Mouse (Mus musculus): ENCODE measurements at regions not wholly inside any gene's neighbourhood (a gene's known extent, or its start where the extent isn't known, plus 50 kb on each side); places are given as distances from the start of the nearest gene placed in this dataset.

DNA sequence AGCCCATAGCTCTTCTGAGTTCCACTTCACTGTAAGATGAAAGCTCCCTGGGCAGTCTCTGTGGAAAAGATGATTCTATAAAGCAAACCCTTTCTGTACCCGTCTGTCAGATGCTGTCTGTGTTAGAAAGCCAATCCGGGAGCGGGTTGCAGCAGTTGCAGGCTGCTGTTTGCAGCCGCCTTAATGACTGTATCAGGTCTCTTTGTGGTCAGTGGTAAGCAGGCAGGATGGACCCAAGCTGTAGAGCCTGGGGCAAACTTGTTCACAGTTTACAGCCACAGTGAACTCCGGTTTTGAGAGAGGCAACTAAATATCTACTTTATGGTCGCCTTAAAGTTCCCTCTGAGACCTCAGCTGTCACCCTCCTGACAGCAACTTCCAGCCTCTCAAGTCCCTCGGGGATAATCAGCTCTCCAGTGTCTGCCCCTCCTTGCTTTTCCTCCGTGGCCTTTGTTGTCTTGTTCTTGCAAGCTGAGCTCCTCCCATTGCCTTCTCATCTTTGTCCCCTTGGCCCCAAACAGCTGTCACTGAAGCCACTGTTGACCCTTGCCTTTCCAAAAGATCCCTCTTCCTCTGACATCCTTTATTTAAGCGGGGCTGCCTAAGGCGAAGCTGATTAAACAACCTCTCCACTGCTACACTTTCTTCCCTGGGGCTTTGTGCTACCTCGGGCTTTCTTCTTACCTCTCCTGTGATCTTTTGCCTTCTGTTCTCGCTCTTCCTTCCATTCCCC lies 565.1 kb downstream of the Bnc2 start:
- DNase-seq = no peak

DNA sequence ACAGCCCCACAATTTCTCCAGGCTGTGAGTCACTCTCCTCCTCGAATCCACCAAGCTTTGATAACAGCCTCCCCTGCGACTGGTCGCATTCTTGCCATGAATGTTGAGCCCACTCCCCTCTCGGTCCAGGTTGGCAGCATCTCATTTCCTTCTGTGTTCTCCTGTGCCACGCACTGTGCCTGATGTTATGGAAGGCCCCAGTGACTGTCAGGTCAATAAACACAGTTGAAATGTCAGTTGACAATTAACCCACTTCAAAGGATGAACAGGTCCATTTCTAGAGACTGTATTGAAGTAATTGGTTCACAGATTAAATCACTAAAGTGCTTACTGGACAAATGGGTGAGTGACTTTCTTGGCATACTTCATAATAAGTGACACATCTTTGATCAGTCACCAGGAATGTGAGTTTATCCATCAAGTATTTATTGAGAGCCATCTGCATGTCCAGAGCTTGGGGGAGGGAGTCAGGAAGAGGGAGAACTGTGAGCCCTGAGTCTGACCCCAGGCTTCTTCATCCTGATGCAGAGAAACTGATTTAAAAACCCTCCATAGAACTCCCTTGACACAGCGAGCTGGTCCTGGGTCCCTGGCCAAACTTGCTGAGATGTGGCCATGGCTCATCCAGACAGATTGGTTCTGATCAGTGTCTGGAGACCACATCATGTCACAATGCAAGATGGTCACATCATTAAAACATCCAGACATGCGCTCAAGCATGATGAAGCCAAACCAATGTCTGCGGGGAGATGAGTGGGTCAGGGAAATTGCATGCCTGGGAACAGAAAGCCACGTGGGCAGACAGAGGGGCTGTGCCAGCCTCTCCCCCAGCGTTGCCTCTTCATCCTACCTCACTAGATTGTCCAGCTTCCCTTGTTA lies 560.7 kb downstream of the Bnc2 start:
- no peak for DNase-seq

DNA sequence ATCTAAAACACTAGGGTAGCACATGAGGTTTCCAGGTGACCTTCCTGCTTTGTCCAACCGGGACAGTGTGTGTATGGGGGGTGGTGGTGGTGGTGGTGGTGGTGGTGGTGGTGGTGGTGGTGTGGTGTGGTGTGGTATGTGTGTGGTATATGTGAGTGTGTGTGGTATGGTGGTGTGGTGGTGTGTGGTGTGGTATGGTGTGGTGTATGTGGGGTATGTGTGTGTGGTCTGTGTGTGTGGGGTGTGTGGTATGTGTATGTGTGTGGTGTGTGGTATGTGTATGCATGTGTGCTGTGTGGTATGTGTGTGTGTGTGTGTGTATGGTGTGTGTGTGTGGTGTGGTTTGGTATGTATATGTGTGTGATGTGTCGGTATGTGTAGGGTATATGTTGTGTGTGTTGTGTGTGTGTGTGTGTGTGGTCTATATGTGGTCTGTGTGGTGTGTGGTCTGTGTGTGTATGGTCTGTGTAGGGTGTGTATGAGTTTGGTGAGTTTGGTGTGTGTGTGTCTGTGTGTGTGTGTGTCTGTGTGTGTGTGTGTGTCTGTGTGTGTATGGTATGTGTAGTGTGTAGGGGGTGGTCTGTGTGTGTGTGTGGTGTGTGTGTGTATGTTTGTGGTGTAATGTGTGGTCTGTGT lies 556.7 kb downstream of the Bnc2 start:
- no peak for DNase-seq

DNA sequence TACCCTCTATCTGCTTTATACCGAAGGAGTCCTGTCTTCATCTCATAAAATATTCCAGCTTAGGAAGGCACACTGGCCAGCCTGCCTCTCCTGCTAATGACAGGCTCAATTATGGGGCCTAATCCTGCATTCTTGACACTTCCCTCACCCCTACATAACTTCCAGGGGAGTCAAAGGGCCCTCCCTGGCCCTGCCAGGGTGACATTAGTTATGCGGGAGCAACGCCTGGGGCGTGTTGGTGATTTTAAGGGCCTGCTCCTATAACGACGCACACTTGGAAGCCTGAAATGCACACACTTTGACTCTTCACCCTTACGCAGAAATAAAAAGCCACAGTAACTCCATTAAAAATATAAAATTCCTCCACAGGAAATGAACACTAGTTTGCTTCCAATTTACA lies 555.5 kb downstream of the Bnc2 start:
- DNase-seq = no peak

DNA sequence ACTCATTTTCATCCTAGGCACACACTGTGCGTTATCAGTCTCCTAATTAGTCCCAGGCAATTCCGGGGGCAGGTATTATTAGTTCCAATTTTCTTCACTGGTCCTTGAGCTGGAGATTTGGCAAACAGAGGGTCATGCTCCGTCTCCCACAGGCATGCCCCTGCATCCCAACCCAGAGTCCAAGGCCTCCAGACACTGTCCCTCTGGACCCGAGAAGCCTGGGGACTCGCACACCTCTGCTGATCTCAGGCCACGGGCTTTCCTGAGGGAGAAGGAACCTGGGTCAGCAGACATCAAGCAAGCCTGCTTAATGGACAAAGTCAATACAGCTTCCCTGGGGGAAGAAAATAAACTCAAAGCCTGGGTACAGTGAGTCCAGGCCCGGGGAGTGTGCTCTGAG lies 554.7 kb downstream of the Bnc2 start:
- DNase-seq = no peak

DNA sequence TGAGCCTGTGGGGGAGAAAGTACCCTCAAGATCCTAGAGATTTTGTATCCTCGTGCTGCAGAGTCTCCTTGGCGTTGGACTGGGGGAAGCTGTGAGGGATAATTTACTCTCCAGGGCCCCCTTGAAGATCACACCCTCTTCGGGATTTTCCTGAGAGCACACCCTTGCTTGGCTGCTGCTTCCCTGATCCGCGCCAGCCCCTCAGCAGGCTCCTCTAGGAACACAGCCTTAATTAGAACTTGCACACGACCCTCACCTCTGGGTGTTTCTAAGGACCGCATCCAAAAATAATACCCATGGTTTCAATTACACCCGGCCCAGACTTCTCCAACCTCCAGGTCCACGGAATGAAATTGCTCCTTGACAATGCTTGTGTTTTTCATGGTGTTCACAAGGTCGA lies 553.6 kb downstream of the Bnc2 start:
- no peak for DNase-seq

DNA sequence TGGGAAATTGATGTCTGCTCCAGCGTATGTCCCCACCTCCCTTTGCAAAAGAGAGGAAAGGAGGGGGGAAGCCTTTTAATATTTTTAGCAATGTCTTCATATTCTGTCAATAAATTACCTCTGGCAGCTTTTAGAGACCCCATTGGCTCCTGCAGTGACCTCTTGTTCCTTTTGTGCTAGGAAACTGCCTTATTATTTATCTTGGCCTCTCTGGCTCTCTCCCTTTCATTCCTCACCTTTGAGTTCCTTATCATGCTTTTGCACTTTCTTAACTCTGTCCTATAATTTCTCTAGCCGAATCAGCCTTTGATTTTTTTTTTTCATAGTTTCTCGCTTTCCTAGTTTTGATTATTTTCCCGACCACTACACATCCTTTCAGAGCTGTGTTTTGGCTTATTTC lies 548.7 kb downstream of the Bnc2 start:
- DNase-seq = no peak

DNA sequence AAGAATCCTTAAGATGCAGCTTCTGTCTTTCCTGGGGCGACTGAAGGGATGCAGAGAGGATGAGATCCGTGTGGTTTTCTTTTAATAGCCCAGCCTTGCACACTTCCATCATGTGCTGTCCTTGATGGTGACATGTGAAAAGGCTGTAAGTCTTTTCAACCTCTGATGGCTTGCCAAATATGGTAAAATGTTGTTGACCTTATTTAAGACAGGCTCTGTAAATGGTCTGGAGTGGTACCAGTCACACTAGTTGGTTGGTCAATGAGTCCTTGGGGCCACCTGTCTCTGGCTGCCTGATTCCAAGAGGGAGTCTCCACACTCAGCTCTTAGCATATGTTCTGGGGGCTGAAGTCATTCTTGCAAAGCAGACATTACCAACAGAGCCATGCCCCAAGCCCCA lies 547.7 kb downstream of the Bnc2 start:
- DNase-seq = no peak

DNA sequence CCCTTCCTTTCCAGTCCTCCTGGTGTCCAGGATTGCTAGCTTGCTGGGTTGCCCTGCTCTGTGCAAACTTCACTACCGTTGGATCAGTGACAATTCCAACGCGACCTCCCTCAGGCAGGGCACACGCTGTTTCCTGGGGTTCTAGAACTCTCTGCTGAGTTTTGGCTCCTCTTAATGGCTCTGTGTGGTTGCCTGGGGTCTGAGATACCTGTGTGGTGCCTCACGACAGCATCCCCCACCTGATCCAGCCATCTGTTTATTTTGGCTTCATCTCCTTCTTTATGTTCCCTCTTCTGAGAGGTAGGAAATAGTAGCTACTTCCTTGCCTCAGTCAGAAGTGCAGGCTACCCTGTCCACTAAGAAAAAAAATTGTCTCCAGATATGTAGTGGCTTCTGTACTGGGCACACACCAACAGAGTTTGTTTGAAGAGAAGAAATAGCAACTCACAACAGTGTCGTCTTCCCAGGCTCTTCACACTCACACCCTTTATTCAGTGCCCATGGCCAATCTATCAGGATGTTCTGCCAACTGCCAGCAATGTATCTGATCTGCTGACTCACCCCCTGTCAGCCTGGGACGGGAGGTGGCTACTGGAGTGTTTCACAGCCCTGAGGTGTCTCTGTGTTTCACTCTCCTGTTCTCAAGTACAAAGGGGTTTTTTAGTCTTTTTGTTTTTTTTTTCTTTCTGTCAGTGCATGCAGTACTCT lies 544.1 kb downstream of the Bnc2 start:
- no peak for DNase-seq

DNA sequence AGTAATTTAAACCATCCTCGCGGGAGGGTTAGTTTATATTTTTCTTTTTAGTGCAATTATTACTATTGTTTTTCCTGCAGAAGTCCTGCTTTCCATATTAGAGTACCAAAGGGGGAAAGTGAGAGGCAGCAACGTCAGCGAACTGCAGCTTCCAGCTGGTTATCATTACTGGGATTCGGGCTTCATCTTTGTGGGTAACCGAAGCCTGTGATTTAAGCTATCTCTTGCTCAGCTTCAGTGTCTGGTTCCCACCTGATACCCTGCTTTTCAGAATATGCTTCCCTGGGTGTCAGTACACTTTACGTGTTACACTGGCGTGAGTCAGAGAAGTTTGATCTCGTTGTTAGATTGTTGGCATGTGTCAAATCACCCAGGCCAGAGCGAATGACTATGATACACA lies 539.3 kb downstream of the Bnc2 start:
- no peak for DNase-seq

DNA sequence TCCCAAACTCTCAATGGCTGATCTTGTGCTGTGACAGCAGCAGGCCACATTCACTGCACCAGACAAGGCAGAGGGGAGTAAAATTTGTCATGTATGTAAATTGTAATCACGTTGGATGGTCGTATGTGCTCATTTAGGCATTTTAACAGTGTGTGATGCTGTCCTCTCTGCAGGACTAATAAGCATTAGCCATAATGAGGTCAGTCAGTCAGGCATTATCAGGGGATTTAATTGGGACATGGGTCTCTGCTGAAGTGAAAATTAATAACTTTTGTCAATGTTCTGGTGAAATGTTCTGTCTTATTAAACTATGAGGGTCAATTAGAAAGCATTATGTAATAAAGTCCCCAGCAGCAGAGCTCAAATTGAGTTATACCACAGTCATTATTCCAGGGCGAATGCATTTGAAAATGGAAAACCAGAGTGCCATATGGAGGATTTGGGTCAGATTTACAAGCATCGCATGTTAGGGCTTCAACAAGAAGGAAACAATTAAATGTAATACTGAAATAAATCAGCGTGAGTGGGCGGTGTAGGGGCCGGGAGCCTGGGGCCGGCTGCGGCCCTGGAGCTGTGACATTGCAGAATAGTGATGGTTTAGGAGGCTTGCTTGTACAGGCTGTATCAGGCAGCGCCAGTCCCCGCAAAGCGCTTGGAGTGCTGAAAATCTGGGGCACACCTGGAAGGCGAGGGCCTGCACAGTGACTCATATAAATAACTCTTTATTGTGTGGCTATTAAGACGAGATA lies 537.7 kb downstream of the Bnc2 start:
- DNase-seq = peak; percentile 11

DNA sequence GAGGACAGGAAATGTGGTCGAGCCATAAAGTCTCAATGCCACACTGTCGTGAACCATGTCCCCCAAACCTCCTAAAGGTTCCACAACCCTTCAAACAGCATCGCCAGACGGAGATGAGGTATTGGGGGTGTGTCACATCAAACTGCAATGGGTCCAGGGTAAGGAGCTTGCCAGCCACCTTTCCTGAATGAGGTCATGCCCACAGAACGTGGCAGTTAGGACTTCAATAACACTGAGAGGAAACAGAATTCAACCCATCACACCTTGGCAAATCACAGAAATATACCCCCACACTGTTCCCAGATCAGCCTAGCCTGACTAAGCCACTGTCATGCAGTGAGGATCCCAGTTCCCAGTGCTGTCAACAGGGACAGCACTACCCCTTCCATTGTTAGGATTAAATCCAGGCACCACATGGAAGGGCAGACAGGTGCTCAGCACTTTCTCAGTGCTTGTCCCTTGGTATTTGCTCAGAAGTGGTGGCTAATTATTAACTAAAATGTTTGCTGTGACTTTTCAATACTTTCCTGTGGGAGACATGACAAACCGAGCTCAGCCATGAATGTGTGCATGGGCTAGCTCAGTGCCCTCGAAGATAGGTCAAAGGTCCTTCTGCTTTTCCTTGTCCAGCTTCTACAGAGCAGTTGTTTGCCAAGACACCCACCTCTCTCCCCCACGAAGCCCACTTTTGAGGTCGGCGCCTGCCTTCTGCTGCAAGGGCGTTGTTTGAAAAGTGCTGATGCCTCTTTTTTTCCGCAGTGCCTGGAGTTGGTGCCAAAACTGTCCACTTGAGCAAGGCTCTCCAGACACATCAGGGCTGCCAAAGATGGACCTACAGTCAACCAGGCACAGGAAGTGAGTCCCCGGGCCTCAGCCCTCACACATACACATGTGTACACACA lies 525.7 kb downstream of the Bnc2 start:
- DNase-seq = no peak

DNA sequence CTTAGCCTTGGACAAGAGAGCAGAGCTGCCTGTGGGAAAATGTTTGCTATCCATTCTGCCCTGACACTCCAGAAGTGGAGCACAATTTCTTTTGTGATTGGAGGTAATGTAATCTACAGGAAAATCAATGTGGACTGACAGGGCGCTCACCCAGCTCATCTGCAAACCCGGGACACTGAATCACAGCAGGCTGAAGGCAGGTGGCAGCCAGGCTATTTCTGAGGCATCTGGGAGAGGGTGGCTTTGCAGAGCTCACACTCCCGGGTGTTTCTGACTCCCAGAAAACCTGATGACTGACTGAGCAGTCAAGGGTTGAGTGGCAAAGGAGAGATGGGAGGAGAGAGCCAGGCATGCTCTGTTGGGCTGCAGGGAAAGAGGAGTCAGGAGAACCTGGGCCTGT lies 524.4 kb downstream of the Bnc2 start:
- DNase-seq = no peak

DNA sequence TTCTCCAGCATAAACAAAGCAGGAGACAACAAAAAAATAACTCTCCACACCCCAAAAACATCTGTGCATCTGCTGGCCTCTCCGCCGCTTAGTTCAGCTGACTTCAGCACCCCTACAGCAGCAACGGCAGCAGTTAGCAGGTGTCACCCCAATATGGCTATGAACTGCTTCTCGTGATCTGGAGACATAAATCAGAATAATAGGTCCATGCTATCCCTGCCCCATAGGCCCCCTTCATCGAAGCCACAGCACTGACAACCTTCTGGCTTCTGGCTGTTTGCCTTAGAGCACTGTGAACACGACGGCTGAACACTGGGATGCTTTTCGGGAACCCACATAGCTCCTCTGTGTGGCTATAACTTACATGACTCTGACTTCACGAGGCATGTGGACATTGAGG lies 523.8 kb downstream of the Bnc2 start:
- DNase-seq = no peak

DNA sequence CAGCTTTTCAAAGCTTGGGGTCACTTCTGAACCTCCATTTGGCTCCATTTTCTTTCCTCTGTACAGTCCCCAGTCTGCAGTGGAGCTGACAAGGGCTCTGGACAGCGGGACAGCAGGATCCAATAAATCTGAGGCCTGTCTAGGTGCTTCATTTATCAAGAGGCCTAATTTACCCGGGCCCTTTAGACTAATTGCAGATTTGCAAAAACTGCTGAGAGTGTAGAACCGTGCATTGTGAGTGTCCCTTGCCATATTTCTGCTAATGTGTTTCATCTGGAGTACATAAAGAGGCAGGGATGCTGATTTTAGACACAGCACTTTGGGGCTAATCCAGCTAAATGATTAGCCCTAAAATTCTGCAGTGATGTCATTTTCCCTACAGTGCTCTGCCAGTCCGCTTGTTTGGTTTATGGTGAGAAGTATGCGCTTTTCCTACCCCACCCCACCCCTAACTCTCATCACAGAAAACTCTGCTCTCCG lies 523.1 kb downstream of the Bnc2 start:
- DNase-seq = no peak

DNA sequence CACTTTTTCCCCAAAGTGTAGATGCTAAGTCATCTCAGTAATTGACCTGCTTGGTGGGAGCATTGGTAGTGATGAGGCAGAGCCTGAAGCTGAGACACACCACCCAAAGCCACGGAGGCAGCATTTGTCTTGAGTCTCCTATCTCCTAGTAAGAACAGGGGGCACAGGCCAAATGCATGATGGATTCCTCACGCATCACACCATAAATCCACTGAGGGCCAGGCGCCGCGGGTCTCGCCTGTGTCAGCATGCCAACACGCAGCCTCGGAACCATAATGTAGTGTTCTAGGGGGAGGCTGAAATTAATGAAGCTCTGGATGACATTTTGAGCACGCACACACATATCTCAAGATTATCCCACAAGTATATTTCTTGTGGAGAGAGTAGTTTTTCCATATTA lies 521.5 kb downstream of the Bnc2 start:
- DNase-seq = no peak

DNA sequence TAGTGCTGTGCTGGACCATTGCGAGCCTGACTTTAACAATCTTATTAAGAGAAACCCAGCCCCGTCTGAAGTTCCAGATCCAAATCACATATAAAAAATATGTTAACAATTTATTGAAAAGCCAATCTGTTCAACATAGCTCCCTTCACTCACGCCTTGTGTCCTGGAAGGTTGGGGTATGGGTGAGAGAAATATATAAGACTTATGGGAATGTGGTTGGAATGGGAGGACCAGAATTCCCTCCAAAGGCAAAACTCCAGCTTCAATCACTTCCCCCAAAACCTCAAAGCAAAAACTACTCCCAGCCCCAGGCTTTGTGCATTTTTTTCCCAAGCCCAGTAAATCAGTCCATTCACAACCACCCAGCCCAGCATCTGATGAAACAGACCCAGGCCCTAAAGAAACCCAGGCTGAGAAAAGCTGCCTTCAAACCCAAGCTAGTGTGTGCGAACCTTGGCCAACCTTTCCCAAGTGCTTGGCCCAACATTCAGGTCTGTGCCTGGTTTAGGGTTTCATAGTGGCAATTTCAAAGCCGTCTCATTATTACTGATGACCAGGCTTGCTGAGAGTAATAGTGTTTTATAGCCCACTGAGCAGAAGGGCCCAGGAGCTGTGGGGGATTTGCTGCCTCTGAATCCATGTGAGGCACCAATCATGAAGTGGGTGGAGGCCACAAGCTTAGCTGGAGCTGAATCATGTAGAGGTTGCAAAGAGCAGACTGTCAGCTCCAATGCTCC lies 517.0 kb downstream of the Bnc2 start:
- no peak for DNase-seq

DNA sequence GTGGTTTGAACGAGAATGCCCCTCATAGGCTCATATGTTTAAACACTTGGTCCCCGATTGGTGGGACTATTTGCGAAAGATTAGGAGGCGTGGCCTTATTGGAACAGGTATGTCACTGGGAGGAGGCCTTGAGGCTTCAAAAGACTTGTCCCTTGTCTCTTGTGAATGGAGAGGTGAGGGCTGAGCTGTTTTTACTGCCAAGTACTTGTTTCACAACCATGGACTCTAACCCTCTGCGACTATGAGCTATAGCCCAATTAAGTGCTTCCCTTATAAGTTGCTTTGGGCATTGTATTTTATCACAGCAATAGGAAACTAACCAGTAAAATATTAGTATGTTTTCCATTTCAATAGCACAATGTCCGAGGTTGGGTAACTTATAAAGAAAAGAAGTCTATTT lies 511.7 kb downstream of the Bnc2 start:
- no peak for DNase-seq

DNA sequence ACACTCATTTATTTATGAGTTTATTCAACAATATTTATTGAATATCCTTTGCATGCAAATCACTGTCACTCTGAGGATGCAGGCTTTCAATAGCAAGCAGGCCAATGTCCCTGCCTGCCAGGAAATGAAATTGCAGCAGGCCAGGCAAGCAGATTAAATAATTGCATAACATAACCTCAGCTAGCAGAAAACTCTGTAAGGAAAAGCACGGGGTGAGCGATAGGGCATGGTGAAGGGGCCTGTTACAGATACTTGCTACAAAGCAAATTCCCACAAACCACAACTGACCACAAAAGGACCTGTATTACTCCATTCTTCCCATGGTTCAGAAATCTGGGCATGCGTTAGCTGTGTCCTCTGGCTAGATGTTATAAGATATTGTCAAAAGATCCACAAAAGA lies 509.8 kb downstream of the Bnc2 start:
- DNase-seq = no peak

DNA sequence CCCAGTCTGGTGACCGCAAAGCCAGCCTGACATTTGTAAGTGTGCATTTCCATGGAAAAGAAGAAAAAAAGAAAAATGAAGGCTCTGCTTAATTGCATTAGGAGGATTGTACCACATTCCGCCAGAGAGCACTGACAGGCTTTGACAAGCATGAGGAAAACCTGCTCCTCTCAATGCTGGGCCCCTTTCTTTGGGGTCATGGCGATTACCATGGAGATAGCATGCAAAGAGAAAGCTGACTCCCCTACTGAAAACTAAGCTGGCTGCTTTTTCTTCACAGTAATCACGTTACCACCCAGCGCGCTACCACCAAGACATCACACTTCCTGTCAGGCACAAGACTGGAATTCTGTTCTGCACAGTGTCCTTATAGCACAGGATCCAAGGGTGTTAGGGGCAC lies 502.2 kb downstream of the Bnc2 start:
- no peak for DNase-seq

DNA sequence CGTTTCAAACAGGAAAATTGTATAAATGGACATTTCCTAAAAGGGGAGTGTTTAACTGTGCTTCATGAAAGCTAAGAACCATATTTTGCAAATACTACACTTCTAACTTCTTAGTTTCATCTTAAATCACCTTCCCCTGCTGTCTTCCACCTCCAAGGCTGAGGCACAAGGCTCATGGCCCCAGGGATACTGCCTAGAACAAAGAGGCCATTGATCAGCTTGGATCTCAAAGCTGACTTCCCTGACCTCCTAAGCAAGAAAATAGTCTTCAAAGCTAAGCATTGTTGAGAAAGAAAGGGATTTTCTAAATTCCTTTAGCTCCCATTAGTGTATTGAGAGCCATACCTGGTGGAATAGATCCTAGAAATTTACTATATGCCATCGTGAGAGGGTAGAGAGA lies 501.6 kb downstream of the Bnc2 start:
- no peak for DNase-seq
